Mouse (Mus musculus) liver, embryonic 16.5 days (tissue): ENCODE measurements at regions not wholly inside any gene's neighbourhood (a gene's known extent, or its start where the extent isn't known, plus 50 kb on each side); places are given as distances from the start of the nearest gene placed in this dataset.

Source experiments
- ATAC-seq: fragments of 200-750 bp; cut with Nextera tagmentation; 2 replicates; pipeline ENCODE4 v1.8.0; 2017; ENCODE audit warnings: low read depth, mild to moderate bottlenecking, moderate number of reproducible peaks, moderate library complexity
- H3K27ac ChIP-seq: fragments of 300-500 bp; sonication (generic); 2 replicates; pipeline ENCODE4 v1.5.1; 2014; ENCODE audit warnings: mild to moderate bottlenecking, low read length
- H3K27me3 ChIP-seq: fragments of 300-500 bp; sonication (generic); 2 replicates; pipeline ENCODE4 v1.6.1; 2014; ENCODE audit warnings: low read depth, low read length, mixed read lengths; ENCODE audit not compliant: control insufficient read depth, insufficient read depth
- H3K36me3 ChIP-seq: fragments of 300-500 bp; sonication (generic); 2 replicates; pipeline ENCODE4 v1.6.1; 2014; ENCODE audit warnings: mild to moderate bottlenecking; ENCODE audit not compliant: control insufficient read depth, insufficient read depth
- H3K4me1 ChIP-seq: fragments of 300-500 bp; sonication (generic); 2 replicates; pipeline ENCODE4 v1.6.1; 2014; ENCODE audit warnings: low read depth, low read length, mixed read lengths; ENCODE audit not compliant: control insufficient read depth
- H3K4me2 ChIP-seq: fragments of 300-500 bp; sonication (generic); 2 replicates; pipeline ENCODE4 v1.6.1; 2014; ENCODE audit warnings: low read depth, low read length, mixed read lengths
- H3K4me3 ChIP-seq: fragments of 300-500 bp; sonication (generic); 2 replicates; pipeline ENCODE4 v1.5.1; 2014; ENCODE audit warnings: low read depth, mild to moderate bottlenecking, low read length
- H3K9ac ChIP-seq: fragments of 300-500 bp; sonication (generic); 2 replicates; pipeline ENCODE4 v1.6.1; 2014; ENCODE audit warnings: low read depth, low read length
- H3K9me3 ChIP-seq: fragments of 300-500 bp; sonication (generic); replicated peaks from 2 replicates; pipeline ENCODE4 v1.6.1; 2016; ENCODE audit warnings: low read length; ENCODE audit not compliant: control insufficient read depth
- WGBS: fragments of 180-500 bp; shearing (Covaris S2); extraction: QIAGEN DNeasy Blood & Tissue Kit; methylation state at CpG from one replicate; pipeline ENCODE4 v1.1.7; 2014; ENCODE audit not compliant: insufficient replicate concordance; 5-methylcytosine and 5-hydroxymethylcytosine counted together

DNA sequence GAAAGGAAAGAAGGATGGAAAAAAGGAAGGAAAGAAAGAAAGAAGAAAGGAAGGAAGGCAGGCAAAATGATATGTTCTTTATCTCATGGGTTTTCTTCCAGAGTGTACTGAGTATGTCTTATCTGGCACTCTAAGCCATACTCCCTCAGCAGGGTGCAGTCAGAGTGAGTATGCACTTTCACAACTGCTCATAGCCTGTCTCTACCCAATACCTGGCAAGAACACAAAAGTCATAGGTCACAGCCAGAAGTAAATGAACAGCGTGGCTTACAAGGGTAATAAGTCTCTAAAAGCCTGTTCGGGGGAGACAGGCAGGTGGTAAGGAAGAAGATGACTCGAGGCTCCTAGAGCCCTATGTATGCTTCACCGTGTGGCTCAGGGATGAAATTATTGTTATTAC is 587.9 kb downstream of the Tmem182 start:
- H3K27ac ChIP-seq, result no peak overlapping the region
- H3K4me3 ChIP-seq, result no peak overlapping the region
- no peaks in the 10 kb centered on the region for H3K4me1 ChIP-seq
- 62% methylated on average over 4 of the region's 4 CpGs for WGBS
- no peak for ATAC-seq
- H3K36me3 ChIP-seq, result no peaks in the 10 kb centered on the region
- H3K27me3 ChIP-seq, result no peaks in the 10 kb centered on the region
- H3K9me3 ChIP-seq, result no peaks in the 10 kb centered on the region
- no peak overlapping the region for H3K9ac ChIP-seq
- H3K4me2 ChIP-seq, result no peak overlapping the region

GRCm38 (mm10) chr1:41395081-41395480 is 589.7 kb downstream of the Tmem182 start:
- no peaks in the 10 kb centered on the region for H3K27me3 ChIP-seq
- H3K4me1 ChIP-seq, result no peaks in the 10 kb centered on the region
- 66% methylated on average over 3 of the region's 3 CpGs for WGBS
- H3K4me3 ChIP-seq, result no peak overlapping the region
- no peak overlapping the region for H3K9ac ChIP-seq
- no peaks in the 10 kb centered on the region for H3K9me3 ChIP-seq
- no peak overlapping the region for H3K4me2 ChIP-seq
- ATAC-seq, result no peak
- H3K36me3 ChIP-seq, result no peaks in the 10 kb centered on the region
- no peak overlapping the region for H3K27ac ChIP-seq

- no peaks in the 10 kb centered on the region for H3K27me3 ChIP-seq
- H3K4me3 ChIP-seq, result no peak overlapping the region
- H3K4me2 ChIP-seq, result no peak overlapping the region
- WGBS, result 62% methylated on average over 5 of the region's 5 CpGs
- no peak for ATAC-seq
- H3K27ac ChIP-seq, result no peak overlapping the region
- H3K4me1 ChIP-seq, result no peaks in the 10 kb centered on the region
- H3K9me3 ChIP-seq, result no peaks in the 10 kb centered on the region
- no peak overlapping the region for H3K9ac ChIP-seq
- H3K36me3 ChIP-seq, result no peaks in the 10 kb centered on the region
Observed at GRCm38 (mm10) chr1:41410533-41410932, 605.1 kb downstream of the Tmem182 start.

DNA sequence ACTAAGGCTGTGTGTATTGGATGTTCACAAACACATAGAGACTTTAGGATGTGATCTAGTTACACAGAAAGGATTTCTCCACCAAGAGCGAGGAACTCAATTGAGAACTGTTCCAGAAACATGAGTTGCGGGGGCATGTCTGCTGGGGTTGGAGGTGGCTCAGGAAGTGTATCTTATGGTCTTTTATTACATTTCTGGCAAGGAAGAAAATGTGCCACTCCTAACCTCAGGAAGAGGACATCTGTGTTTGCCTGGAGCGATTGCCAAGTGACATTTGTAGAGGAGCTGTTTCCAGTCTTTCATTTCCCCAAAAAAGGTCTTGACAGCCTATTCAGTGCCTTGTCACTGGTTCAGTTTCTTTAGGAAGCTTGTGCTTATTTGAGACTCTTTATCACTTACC is 606.2 kb downstream of the Tmem182 start:
- no peak overlapping the region for H3K4me2 ChIP-seq
- H3K4me3 ChIP-seq, result no peak overlapping the region
- no peaks in the 10 kb centered on the region for H3K9me3 ChIP-seq
- H3K4me1 ChIP-seq, result no peaks in the 10 kb centered on the region
- no peaks in the 10 kb centered on the region for H3K36me3 ChIP-seq
- H3K9ac ChIP-seq, result no peak overlapping the region
- H3K27ac ChIP-seq, result no peak overlapping the region
- H3K27me3 ChIP-seq, result no peaks in the 10 kb centered on the region
- 68% methylated on average over 3 of the region's 3 CpGs for WGBS
- no peak for ATAC-seq

DNA sequence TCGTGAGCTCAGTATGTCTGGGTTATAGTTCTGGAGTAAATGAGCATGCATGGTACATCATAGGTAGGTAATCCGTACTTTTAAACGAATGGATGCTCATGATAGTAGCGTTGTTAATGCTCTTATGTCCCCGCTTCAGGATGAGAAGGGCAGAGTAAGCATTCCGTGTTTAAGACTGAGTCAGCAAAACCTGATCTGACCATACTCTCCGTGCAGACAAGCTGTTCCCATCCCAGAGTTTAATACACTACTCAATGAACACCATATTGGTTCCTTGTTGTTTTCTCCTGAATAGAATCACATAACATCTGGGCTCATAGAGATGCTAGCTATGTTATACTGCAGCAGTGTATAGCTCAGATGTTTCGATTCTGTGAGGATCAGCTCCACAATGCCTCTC is 606.7 kb downstream of the Tmem182 start:
- Histone ChIP-seq H3K27ac (no peak overlapping the region), H3K4me3 (no peak overlapping the region), H3K27me3 (no peaks in the 10 kb centered on the region), H3K9me3 (no peaks in the 10 kb centered on the region), H3K9ac (no peak overlapping the region), H3K4me2 (no peak overlapping the region), H3K36me3 (no peaks in the 10 kb centered on the region), H3K4me1 (no peaks in the 10 kb centered on the region)
- WGBS, result 66% methylated on average over 8 of the region's 8 CpGs
- ATAC-seq, result no peak

GRCm38 (mm10) chr1:41420489-41421327 is 615.3 kb downstream of the Tmem182 start:
- no peaks in the 10 kb centered on the region for H3K4me1 ChIP-seq
- no peak overlapping the region for H3K4me2 ChIP-seq
- H3K27ac ChIP-seq, result no peak overlapping the region
- H3K4me3 ChIP-seq, result no peak overlapping the region
- no peaks in the 10 kb centered on the region for H3K27me3 ChIP-seq
- H3K9ac ChIP-seq, result no peak overlapping the region
- H3K36me3 ChIP-seq, result no peaks in the 10 kb centered on the region
- WGBS, result 48% methylated on average over 3 of the region's 3 CpGs
- no peaks in the 10 kb centered on the region for H3K9me3 ChIP-seq
- ATAC-seq, result no peak

DNA sequence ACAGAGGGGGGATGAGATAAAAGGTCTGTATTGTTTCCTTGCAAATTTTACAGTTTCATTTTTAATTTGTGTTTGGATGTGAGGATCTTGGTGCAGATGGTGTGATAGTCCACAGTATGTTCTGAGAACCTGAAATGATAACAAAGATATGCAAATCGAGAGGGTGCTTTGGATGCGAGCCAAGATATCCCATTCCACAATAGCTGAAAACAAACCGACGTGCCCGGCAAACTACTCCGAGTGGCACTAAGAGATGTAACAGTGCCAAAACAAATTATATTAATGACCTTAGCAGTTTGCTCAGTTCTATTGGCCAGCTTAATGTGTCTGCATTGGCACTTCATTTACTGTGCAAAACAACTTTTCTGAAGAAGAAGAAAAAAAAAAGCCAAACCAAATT is 622.5 kb downstream of the Tmem182 start:
- H3K9me3 ChIP-seq, result no peaks in the 10 kb centered on the region
- no peaks in the 10 kb centered on the region for H3K4me1 ChIP-seq
- no peak overlapping the region for H3K9ac ChIP-seq
- H3K27me3 ChIP-seq, result no peaks in the 10 kb centered on the region
- H3K4me3 ChIP-seq, result no peak overlapping the region
- WGBS, result 61% methylated on average over 6 of the region's 6 CpGs
- no peak overlapping the region for H3K4me2 ChIP-seq
- ATAC-seq, result no peak
- no peak overlapping the region for H3K27ac ChIP-seq
- H3K36me3 ChIP-seq, result no peaks in the 10 kb centered on the region

DNA sequence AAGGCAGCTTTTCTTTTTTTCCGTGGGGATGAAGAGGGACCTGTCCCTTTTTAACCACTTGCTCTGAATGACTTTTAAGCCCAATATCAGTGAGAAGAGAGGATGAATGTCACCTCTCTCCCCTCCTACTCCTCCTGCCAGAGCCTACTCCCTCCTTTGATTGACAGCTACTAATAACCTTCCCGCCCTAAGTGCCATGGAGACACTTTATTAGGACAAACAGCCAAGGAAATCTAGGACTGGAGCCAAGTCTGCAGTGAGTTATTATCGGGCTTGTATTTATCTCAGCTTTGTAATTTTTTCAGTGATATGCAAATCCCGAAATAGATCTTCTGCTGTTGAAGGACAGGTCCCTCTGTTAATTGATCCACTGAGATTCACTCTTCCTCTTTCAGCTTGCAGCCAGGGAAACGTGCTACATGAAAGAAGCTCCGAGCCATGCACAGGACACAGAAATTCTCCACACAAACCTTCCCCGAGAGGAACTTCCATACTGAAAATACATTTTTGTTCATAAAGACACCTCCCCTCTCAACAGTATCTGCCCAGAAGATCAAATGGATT is 625.8 kb downstream of the Tmem182 start:
- H3K4me3 ChIP-seq, result no peak overlapping the region
- no peaks in the 10 kb centered on the region for H3K27me3 ChIP-seq
- no peaks in the 10 kb centered on the region for H3K36me3 ChIP-seq
- H3K4me2 ChIP-seq, result no peak overlapping the region
- ATAC-seq, result no peak
- WGBS, result 42% methylated on average over 7 of the region's 7 CpGs
- H3K4me1 ChIP-seq, result no peaks in the 10 kb centered on the region
- no peak overlapping the region for H3K27ac ChIP-seq
- no peaks in the 10 kb centered on the region for H3K9me3 ChIP-seq
- no peak overlapping the region for H3K9ac ChIP-seq

DNA sequence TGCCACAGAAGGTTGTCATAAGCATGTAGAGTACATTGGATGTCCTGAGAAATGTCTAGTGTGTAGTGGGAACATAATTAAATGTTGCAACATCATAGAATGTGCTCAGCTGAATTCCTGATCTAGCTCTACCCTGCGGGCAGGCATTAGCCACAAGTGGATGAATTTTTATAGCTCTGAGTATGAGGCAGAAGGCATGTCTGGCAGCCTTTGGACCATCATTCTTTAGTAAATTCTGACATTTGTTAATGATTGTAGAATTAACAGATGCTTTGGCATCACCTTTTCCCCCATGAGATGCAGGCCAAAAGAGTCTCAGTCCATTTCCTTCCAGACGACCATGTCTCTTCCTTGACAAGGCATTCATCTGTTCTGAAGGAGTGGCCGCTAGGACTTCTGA is 630.0 kb downstream of the Tmem182 start:
- no peak for ATAC-seq
- no peak overlapping the region for H3K27ac ChIP-seq
- H3K9me3 ChIP-seq, result no peaks in the 10 kb centered on the region
- no peak overlapping the region for H3K4me3 ChIP-seq
- no peak overlapping the region for H3K9ac ChIP-seq
- H3K4me2 ChIP-seq, result no peak overlapping the region
- H3K36me3 ChIP-seq, result no peaks in the 10 kb centered on the region
- H3K4me1 ChIP-seq, result no peaks in the 10 kb centered on the region
- WGBS, result 59% methylated on average over 3 of the region's 3 CpGs
- no peaks in the 10 kb centered on the region for H3K27me3 ChIP-seq
